Mouse (Mus musculus): ENCODE data around the gene Rap2c.

Gene Rap2c

DNA sequence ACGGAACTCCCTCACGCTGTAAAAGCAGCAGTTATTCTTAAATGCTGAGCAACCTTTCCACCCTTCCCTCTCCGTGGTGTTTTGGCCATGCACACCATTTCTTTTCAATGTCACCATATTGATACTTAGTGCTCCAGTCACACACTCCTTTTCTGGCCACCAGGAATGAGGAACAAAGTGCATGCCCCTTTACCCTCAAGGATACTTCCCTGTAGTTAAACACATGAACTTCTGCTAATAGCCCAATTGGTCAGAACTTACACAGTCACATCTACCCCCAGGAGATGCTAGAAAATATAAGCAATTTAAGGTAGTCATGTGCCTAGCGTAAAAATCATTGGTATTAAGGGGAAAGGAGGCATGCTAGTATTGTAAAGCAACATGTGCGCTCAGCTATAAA lies 47.9 kb downstream of the Rap2c start:
- no peak for DNase-seq (ENCODE audit: low read depth, low spot score)

GRCm38 (mm10) chrX:50968157-50968932 lies 49.5 kb downstream of the Rap2c start:
- DNase-seq (ENCODE audit: low read depth, low spot score) = no peak

GRCm38 (mm10) chrX:50965157-50965556 lies 52.7 kb downstream of the Rap2c start:
- DNase-seq (ENCODE audit: low read depth, low spot score) = no peak

DNA sequence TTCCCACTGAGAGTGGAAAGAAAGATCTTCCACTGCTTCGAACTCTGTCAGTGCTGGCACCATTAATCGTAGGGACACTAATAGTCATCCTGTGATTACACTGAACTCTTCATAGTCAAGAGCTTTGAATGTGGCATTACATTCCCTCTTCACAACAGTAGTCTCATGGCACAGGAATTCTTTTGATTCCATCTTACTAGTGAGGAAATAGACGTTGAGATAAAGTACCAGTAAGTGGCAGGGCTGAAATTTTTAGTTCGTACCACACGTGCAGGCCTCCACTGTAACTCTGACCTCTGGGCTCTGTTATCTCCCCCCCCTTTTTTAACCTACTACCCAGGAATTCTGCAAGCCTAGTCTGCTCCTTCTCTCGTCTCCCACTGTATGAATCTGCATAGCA lies 54.9 kb downstream of the Rap2c start:
- no peak for DNase-seq (ENCODE audit: low read depth, low spot score)

Measured in 3T3-L1 (cell line).